Mouse (Mus musculus): ENCODE measurements around the gene Ppfibp2.

- TF ChIP-seq ZNF384 (IDR thresholded peaks at IDR 0.05; ENCODE audit: low read depth, low read length), result no peak
- no peak for TF ChIP-seq HCFC1 (IDR thresholded peaks at IDR 0.05; ENCODE audit: borderline replicate concordance, insufficient read depth, low read length)
These were observed 151.0 kb downstream of the Ppfibp2 start for GRCm38 (mm10) chr7:107746036-107746435.

Measured in ES-E14 (cell line).